Mouse (Mus musculus) kidney, adult 9 months (tissue): Measurements from ENCODE around the gene Cfap70.

Experiments
- DNase-seq: peaks from one replicate; pipeline ENCODE4 v3.0.0; 2022

The Cfap70 gene

DNA sequence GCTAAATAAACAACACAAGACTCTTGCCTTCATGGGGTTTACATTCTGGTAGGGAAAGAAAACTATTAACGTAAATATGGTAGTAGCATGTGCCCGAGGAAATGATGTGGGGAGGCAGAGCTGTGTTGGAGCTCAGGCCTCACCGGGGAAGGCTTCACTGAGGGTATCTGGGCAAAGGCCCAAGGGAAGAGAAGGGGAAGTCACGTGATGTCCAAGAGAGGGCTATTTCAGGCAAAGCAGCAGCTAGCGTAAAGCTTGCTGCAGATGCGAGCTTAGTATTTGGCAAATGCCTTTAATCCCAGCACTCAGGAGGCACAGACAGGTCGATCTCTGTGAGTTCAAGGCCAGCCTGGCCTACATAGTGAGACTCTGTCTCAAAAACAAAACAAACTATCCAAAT lies 29.8 kb downstream of the Cfap70 start:
- DNase-seq, result peak; percentile 14

DNA sequence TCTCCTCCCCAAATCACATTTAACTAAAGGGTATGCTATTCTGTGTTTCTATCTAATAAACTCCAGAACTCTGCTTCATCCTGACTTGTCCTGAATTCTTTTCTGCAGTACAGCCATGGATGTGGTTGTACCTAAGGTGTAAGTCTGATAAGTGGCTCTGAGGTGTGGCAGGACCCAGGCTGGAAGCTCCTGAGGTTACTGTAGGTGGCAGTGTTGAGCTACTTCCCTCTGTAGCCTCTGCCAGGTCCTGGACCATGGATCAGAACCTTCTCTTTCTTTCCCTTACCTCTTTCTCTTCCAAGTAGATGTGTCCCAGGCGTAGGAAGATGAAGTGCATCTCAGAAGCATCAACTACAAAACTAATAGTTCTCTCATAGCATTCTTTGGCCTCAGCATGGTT lies 52.0 kb downstream of the Cfap70 start:
- peak; percentile 58 for DNase-seq

DNA sequence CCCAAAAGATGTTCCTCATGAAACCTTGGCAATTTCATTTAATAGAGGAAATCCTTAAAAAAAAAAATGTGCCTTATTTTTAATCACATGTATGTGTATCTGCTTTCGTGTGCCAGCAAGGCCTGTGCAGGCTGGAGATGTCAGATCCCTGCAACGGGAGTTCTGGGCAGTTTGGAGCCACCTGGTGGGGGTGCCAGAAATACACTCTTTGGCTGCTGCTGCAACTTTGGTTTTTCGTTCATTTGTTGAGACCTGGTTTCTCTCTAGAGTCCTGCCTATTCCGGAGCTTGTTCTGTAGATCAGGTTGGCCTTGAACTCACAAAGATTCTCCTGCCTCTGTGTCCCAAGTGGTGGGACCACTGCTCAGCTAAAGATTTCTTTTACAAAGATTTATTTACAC lies 53.2 kb downstream of the Cfap70 start:
- DNase-seq, result no peak

DNA sequence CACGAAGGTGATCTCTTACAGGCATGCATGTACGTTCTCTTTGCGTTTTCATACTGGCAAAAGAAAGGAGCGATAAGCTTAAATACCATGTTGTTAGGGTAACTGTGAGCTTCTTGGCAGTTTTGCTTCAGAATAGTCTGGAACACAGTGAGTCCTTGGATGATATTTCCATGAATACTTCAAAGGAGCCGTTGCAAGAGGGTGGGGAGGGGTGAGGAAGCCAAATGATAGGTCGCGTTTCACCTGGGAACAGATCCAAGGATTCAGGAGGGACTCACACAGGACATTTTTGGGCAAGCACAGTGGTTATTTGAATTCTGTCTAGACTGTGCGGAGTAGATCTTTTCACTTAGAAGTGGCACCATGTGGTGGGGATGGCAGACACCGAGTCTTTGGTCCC lies 54.8 kb downstream of the Cfap70 start:
- DNase-seq, result no peak

DNA sequence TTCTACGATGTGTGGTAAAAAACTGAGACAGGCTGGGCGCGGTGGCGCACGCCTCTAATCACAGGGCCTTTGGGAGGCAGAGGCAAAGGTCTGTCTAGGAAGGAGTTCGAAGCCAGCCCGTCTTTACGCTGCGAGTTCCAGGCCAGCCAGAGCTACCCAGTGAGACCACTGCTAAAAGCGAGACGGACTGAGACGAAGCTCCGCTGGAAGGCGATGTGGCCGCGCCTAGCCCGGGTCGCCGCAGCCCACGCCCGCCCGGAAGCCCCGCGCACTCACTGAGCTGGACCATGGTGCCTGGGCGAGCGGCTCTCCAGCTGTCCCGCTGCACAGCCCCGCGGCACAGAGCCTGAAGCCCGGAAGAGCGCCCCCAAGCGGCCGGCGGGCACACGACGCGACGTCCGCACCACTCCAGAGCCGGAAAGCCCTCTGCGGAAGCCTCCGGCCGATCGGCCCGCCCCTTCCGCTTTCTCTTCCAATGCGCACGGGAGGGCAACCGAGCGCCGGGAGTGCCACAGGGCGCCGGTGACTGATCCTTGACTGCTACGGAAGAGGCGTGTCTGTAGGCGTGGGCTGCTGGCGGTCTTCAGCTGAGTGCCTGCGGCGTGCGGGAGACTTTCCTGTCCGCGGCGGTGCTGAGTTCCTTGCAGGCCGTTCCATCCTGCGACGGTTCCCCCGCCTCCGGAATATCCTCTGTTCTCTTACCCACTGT lies 58.7 kb downstream of the Cfap70 start, which contains the start of gene Mrps16:
Gene Mrps16 (minus strand): TSS at position 430 of the 709 bp plus-strand sequence.
- DNase-seq, result peak; percentile 97

DNA sequence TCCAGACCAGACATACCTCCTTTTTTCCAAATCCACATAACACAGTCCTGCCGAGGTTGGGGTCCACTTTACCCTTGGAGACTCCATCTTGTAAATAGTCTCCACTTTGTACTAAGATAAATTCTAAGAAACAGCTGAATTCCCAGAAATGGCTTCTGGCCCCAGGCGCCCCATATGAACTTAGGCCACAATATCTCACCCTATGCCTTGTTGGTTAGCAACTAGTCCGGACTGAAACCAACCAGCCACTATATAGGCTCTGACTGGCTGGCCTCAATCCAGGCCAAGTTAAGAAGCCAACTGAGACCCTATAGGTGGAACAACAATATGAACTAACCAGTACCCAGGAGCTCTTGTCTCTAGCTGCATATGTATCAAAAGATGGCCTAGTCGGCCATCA lies 59.7 kb downstream of the Cfap70 start:
- peak; percentile 24 for DNase-seq

DNA sequence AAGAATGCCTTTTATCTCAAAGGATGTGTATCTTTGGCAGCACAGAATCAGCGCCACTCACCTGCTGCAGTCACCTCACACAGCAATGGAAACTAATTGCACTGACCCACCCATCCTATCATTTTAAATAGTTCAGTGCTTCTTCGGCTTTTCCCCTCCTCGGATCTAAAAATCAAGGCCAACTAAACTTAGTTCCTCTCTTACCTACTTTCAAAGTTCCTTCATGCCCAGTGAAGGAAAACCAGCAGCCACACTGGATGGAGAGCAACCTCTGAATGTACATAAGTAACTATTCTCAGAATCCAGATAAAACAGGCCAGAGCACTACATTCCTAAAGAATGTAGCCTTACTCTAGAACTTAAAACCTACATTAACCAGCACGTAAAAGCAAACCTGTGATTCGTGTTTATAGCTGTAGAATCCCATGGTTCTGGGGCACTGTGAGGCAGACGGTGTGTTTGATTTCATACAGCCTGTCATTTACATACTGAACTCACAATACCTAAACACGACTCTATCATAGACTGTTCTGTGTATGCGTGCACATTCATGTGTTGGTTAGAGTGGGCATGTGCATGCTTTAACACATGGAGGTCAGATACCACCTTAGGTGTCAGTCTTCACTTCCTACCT lies 62.5 kb downstream of the Cfap70 start:
- DNase-seq, result peak; percentile 9

DNA sequence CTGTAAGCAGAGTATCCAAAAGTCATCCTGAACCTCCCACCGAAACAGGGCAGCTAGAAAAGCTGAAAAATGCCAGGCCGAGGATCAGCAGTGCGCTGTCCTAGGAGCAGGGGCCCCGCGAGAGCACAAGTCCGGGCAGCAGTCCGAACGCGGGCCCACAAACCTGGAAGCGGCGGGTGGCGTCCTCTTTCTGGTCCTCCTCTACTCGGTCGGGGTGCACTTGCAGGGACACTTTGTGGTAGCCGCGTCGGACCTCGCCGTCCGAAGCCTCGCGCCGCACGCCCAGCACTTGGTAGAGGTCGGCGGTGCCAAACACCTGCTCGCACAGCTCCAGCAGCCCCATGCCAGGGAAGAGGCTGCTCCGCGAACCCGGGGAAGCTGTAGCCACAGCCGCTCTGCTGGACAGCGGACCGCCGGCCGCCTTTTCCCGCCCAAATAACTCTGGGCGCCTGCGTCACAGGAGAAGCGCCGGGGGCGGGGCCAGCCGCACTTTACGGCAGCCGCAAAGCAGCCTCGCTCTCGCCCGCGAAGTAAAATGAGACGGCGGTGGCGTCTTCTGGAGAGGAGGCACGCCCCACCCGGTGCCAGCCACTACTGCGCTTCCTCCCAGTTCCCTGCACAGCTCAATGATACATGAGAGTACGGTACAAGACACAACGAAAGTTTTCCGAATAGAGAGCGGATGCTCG lies 63.4 kb downstream of the Cfap70 start, which contains the start of gene Dnajc9:
Gene Dnajc9 (minus strand): TSS at position 470 of the 689 bp plus-strand sequence.
- DNase-seq, result peak; percentile 95

DNA sequence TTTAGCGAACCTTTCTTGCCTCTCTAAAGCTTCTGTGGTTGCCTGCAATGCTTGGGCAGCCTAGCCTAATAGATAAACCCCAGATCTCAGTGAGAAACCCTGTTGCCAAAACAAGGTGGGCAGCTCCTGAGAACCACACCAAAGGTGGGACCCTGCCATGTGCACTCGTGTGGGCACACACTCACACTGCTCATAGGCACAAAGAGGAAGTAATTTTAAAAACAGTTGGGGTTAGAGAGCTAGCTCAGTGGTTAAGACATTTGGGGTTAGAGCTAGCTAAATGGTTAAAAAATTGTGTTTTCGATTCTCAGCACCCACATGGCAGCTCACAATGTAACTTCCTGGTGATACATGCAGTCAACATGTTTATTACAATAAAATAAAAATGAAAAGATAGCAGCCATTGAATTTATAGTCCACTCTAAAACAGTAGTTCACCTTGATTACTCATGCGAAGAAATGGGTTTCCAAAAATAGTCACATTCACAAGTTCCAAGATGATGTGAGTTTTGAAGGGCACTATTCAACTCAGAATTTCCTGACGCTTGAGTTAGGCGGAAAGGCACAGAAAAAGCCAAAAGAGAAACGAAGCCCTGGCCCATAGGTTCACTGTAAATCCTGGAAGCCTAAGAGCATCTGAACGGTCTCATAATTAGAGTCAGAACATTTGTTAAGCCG lies 72.1 kb downstream of the Cfap70 start:
- DNase-seq, result no peak

DNA sequence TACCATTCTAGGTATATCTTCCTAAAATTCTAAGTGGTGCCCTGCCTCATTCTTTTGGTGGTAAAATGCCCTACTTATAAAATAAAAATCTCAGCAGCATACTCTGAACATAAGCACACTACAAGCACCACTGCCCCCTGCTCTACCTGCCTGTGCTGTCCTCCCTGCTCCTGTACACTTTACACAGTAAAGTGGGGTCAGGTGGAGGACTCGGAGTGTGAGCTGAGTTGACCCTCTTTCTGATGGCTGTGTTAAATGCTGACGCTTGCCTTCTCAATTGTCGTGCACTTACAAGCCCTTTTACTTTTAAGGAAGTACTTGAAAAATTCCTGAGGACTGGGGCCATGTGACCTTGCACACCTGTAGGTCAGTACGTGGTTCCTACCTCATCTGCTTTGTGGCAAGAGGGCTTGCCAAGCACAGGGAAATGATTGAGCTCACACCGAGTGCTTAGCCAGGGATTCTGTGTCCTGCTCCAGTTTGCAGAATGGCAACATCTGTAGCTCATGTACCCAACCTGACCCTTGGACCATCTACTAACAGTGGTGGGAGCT lies 72.9 kb downstream of the Cfap70 start:
- no peak for DNase-seq

DNA sequence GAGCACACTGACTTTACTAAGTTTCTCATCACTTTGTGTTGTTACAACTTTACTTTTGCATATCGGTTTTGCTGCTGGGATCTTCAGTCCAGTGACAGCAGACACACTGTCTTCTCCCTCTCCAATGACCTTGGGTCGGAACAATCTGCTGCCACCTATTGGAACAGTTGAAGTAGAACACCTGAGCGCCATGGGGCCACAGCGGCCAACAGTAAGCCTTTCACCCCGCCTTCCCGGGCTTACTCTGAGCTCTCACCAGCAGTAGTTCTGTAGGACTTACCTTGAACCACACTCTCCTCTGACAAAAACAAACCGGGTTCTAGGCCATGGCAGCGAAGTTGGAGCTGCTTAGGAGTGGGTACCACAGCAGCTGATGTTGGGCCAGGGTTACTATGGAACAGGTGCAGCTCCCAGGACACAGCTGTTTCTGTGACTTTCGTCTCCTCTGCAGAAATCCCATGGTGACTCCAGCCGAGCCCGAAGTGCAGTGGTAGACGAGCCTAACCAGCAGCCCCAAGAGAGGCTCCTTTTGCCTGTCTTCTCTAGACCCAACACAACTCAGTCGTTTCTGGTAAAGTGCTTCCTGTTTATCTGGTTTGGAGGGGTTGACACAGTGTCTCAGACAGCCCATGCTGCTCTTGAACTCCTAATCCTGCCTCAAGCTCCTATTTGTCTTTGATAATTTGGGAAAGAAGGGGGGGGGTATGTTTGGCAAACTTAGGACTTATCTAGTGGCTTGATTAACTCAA lies 73.5 kb downstream of the Cfap70 start:
- DNase-seq, result peak; percentile 78

DNA sequence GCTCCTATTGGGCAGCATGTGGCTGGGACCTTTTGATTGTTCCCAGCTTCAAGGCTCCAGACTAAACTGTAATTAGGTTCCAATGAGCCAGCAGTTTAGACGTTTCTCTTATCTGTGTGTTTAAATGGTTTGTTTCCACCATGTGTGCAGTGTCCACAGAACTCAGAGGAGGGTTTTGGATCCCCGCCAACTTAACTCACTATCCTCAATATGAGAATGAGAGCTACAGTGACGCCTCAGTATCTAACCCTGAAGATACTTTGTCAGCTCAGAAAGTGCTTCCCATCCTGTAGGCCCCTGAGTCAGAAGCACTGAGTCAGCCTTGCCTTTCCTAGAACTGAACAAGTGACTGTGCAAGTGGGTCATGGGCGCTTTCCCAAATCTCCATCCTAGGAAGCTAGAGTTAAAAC lies 74.9 kb downstream of the Cfap70 start:
- no peak for DNase-seq

DNA sequence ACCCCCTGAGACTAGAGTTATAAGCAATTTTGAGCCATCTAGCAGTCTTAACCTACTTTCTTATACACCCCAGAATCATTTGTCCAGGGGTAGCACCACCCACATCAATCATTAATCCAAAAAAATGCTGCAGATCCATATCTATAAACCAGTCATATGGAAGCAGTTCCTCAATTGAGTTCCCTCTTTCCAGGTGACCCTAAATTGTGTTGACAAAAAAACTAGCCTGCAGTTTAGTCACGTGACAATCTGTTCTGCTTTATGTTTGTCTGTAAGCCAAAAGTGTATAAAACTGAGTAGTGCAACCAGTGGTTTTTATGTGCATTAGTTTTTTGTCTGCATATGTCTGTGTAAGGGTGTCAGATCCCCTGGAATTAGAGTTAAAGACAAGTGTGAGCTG lies 80.2 kb downstream of the Cfap70 start:
- DNase-seq, result no peak

DNA sequence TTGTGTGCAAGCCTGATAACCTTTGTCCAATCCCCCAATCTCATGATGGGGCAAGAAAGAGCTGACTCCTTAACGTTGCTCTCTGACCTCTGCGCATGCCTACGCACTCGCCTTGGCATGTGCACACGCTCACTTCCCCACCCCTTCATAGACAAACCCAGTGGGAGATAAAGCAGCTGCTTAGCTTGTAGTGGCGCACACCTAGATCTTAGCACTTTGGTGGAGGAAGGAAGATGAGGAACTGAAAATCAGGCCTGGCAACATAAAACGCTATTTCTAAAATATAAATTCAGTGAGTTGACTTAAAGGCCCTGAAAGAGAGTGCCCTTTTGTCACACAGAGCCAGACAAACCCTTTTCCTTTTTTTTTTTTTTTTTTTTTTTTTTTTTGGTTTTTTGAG lies 81.2 kb downstream of the Cfap70 start:
- no peak for DNase-seq

DNA sequence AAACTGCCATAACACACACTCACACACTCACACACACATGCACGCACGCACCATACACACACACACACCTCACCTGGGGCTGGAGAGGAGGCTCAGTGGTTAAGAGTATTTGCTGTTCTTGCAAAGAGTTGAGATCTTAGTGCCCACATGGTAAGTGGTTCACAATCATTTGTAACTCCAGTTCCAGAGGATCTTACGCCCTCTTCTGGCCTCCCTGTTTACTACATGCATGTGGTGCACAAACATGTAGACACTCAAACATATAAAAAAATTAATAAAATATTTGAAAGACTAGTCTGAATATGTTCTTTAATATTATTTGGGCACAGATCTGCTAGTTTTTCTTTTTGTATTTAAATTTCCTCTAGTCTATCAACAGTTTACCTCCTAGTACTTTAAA lies 83.8 kb downstream of the Cfap70 start:
- no peak for DNase-seq

DNA sequence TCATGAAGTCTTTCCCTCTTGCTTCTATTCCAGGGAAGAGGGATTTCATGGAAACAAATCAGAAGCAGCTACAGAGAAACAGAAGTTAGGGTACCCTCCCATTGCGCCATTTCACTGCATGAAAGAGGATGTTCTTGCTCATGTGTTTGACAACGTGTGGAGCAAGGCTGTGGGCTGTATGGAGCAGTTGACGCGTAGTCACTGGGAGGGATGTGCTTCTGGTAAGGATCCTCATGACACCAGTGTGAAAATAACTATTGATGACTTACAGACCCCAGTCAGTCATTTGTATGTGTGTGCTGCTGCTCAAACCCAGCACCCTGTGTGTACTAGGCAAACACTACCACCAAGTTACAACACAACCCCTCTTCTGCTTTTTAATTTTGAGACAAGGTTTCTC lies 88.8 kb downstream of the Cfap70 start:
- DNase-seq, result no peak

DNA sequence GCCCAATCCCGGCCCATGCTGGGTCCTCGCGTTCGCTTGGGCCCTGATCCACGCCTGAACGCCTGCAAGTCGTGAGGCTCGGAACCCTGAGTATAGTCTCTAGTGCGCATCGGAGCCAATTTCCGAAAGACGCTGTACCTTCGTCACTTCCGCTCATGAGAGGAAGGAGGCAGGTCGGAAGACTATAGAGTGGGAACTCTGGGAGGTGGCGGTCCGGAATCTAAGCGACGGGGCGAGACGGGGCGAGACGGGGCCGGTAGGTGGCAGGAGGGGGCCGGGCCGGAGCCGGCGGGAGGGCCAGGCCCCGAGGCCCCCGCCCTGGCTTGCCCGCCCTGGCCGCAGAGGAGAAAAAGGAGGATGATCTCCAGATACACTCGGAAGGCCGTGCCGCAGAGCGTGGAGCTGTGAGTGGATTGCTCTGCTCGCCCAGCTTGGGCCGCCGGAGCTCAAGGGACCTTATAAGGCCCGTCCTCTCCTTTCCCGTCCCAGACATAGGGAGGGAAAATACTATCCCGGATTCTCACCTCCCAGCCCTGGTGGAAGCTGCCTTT lies 104.0 kb downstream of the Cfap70 start, which contains the start of the genes Ecd and Fam149b:
Gene Ecd (minus strand): TSS at position 131 of the 551 bp plus-strand sequence.
Gene Fam149b (plus strand): TSS at position 172 of the 551 bp plus-strand sequence.
- DNase-seq, result peak; percentile 96

DNA sequence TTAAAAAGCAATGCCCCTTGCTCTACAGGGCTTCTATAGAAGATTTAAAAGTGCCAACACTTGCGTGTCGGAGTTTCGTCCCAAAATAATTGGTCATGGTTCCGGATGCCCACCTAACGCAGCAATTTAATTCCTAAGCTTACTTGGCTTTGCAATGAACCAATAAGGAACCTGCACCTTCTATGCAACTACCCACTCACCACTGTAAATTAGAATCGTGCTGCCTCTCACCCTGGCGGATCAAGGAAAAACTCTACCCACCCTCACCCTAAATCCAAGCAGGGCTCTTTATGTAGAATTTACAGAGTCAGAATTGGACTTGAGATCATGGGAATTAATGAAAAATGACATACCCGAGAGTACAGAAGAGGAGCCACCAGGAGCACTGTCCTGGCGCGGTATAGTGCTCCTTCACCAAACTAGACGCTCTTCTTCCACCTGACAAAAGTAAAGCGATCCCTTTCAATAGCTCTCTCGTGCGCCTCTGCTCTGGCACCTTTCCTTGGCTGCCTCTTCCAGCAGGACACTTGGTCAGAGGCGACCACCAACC lies 104.5 kb downstream of the Cfap70 start:
- DNase-seq, result no peak

DNA sequence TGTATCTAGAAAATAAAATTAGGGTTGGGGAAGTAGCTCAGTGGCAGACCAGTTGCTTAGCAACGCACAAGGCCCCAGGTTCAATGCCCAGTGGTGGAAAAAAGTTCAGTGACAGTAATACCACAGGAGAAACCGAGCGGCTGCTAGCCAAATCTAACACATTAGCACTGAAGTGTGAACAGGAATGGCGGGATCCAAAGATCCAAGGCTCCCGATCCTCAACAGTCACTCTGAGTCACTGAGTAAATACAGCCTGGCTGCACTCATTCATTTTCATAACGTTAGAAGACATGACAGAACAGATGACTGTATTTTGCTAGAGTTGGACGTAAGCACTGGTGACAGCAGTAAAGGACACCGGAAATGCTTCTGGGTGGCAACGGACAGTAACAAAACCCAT lies 106.1 kb downstream of the Cfap70 start:
- no peak for DNase-seq
